Mouse (Mus musculus) right cerebral cortex, postnatal 36 days (tissue): ENCODE data around the gene Azin2.
A peak's percentile ranks its signal among the peaks of the same experiment; 100 is the strongest.

Source experiments
- DNase-seq, 2 experiments: peaks; one replicate each; pipeline ENCODE4 v3.0.0; 2022; ENCODE audit warnings: low spot score in 2 of 2, mixed read lengths in 1 of 2

Gene Azin2

DNA sequence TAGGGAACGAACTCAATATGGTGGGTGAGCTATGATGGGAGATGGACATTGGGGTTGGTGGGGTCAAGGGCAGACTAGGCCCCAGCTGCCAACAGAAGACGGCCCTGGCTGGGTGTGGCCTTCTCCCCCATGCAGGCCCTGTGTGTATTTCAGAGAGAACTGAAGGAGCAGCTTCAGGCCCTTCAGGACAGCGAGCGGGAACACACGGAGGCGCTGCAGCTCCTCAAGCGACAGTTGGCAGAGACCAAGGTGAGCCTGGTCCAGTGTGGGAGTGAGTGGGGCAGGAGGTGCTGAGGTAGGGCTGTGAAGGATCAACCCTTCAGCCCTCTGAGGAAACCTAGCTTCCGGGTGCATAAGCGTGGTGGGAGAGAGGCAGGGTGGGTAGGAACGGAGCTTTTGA lies 65.6 kb downstream of the Azin2 start:
- DNase-seq, result no peak

DNA sequence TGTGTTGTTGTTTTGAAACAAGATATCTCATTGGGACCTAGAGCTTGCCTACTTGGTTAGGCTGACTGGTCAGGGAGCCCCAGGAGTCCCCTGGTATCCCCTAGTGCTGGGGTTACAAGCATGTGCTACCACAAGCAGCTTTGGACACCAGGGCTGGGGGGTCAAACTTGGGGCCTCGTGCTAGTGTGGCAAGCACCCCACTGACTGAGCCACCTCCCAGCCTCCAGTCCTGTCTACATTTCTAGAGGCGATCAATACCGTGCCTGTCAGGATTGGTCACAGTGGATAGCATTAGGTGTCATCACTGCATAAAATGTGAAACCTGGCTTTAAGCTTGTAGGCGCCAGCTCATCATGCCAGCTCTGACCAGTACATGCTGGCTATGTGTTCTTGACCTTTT lies 66.4 kb downstream of the Azin2 start:
- no peak for DNase-seq

DNA sequence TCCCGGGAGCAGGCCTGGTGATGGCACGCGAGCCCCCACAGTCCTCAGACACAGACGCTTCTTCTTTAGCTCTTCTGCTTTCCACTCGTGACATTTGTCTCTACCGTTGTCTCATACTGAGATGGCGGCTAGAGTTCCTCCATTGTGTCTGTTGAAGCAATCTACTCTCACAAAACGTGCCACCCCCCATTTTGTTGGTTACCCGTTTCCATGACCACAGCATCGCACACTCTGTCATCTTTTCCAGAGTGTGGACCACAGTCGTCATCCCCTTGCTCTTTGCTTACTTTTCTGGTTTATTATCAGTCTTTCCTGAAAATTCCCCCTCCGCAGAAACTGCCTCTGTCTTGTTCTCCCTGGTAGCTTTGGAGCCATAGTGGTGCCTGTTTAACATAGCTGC lies 68.1 kb downstream of the Azin2 start:
- DNase-seq, result no peak

- no peak for DNase-seq
These were observed 70.1 kb downstream of the Azin2 start for GRCm38 (mm10) chr4:128892188-128892587.

DNA sequence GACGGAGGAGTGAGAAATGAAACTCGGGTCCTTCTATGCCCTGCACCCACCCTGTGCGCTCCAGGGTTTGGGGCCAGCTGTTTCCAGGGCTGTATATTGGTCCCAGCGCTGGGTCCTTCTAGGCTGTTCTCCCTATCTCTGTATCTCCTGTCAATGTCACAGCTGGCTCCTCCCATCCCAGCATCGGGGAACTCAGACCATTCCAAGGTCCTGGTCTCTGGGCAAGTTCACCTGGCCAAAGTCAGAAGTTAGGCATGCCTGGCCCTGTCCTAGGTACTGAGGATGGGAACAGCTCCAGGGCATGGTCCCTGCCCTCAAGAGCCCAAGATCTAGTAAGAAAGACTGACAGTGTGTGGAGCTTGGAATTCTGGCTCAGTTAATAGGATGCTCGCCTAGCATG lies 70.5 kb downstream of the Azin2 start:
- DNase-seq, result no peak

- peak; percentile 48 to 52 for DNase-seq
These were observed 71.1 kb downstream of the Azin2 start for GRCm38 (mm10) chr4:128891157-128891556.

- no peak for DNase-seq
These were observed 72.3 kb downstream of the Azin2 start for GRCm38 (mm10) chr4:128889752-128890630.

DNA sequence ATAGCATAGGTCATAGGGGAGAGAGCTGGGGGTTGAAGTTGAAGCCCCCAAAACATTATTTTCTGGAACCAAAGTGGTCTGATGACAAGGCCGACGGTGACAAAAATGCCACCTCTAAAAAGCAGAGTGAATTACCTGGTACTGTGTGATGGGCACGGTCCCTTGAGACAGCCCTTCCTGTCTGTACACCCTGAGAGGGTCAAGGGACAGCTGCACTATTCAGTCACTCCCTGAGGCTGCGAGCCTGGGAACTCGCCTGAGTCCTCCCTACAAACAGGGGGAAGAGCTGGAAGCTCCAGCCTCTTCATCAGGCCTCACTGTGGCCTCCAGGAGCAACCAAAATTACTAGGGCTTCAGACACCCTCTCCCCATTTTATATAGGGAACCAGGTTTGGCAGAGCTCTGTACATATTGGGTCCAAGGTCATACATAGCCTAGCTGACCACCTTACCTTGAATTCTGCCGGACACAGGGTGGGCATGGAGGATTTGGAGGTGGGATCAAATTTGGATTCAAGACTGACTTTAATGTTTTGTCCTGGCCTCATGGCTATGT lies 73.7 kb downstream of the Azin2 start:
- DNase-seq, result no peak

DNA sequence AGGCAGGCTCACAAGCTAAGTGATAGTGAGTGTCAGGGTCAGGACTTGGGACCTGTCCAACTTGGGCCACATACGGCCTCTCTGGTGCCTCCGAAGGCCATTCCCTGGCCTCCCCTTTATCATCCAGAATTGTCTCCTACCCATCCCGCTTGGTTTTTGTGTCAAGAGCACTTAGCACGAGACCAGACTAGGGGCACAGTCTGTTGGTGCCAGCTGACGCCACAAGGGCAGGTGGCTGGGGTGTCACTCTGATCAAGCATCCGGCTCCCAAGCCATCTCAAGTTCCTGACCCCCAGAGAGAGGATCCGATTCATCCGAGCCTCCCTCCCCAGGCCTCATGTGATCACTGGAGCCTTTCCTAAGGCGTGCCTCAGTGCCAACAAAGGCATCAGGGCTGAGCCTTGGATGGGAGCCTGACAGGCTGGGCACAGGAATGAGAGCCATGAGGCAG lies 74.6 kb downstream of the Azin2 start:
- no peak for DNase-seq

DNA sequence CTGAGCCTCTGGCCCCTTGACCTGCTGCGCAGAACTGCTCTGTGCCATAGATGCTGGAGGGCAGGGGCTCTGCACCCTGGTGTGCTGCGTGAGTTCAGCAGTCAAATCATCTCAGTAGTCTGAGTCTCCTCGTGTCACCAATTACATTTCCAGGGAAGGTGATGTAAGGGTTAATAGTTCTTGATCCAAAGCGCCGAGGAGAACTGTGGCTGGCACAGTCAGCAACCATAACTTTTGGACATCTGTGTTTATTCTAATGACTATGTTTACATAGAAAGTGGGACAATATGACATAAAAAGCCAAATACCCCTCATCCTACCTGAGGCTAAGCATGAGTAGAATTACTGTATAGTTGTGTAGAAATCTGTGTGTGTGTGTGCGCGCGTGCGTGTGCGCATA lies 75.2 kb downstream of the Azin2 start:
- no peak for DNase-seq

- no peak for DNase-seq
These were observed 75.7 kb downstream of the Azin2 start for GRCm38 (mm10) chr4:128886571-128886970.

- DNase-seq, result no peak
These were observed 76.7 kb downstream of the Azin2 start for GRCm38 (mm10) chr4:128885540-128885939.

- DNase-seq, result no peak
These were observed 77.5 kb downstream of the Azin2 start for GRCm38 (mm10) chr4:128884711-128885095.

- DNase-seq, result peak in 1 of 2 experiments; percentile 33
These were observed 78.2 kb downstream of the Azin2 start for GRCm38 (mm10) chr4:128883801-128884710.

DNA sequence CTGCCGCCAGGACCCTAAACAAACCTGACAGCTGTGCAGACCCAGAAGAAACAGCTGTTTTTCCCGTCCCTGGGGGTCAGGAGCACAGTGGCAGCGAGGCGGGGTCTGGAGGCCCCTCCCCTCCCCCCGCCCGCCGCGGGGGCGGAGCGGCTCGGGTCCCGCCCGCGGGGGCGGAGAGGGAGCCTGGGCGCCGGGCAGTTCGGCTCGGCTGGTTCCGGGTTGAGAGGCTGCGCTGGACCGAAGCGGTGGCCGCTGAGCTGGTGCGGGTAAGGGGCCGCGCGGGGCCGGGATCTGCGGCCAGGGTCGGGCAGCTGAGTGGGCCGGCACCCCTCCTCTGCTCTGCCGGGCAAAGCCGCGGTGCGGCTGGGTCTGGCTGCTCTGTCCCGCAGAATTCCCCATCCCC lies 78.9 kb downstream of the Azin2 start, which contains the start of gene Trim62:
Trim62 (plus strand) TSS at position 202 of the 403 bp plus-strand sequence.
- DNase-seq, result peak; percentile 30 to 42
